Mouse (Mus musculus) hindbrain, embryonic 12.5 days (tissue): ENCODE data around the gene Clip2. TPM values are rescaled to one million over a fixed set of nuclear protein-coding genes. Genes with fewer than 3 reads are reported as not detected.

ENCODE experiments used
- ATAC-seq: fragments of 200-750 bp; cut with Nextera tagmentation; 2 replicates; pipeline ENCODE4 v1.8.0; 2017; ENCODE audit warnings: moderate TSS enrichment; ENCODE audit not compliant: low FRiP score
- H3K27ac ChIP-seq: fragments of 300-500 bp; sonication (generic); 2 replicates; pipeline ENCODE4 v1.5.1; 2016; ENCODE audit warnings: mild to moderate bottlenecking
- H3K27me3 ChIP-seq: fragments of 300-500 bp; sonication (generic); 2 replicates; pipeline ENCODE4 v1.6.1; 2016; ENCODE audit warnings: mild to moderate bottlenecking
- H3K36me3 ChIP-seq: fragments of 300-500 bp; sonication (generic); 2 replicates; pipeline ENCODE4 v1.6.1; 2016; ENCODE audit warnings: mild to moderate bottlenecking
- H3K4me1 ChIP-seq: fragments of 300-500 bp; sonication (generic); 2 replicates; pipeline ENCODE4 v1.6.1; 2016
- H3K4me2 ChIP-seq: fragments of 300-500 bp; sonication (generic); replicated peaks from 2 replicates; pipeline ENCODE4 v1.6.1; 2016; ENCODE audit warnings: mild to moderate bottlenecking
- H3K4me3 ChIP-seq: fragments of 300-500 bp; sonication (generic); 2 replicates; pipeline ENCODE4 v1.5.1; 2016; ENCODE audit warnings: mild to moderate bottlenecking
- H3K9ac ChIP-seq: fragments of 300-500 bp; sonication (generic); 2 replicates; pipeline ENCODE4 v1.6.1; 2016; ENCODE audit warnings: mild to moderate bottlenecking, moderate library complexity
- H3K9me3 ChIP-seq: fragments of 300-500 bp; sonication (generic); replicated peaks from 2 replicates; pipeline ENCODE4 v1.6.1; 2016; ENCODE audit warnings: mild to moderate bottlenecking
- WGBS: fragments of 180-500 bp; shearing (Covaris S2); methylation state at CpG from one replicate; pipeline ENCODE4 v1.1.7; 2016; 5-methylcytosine and 5-hydroxymethylcytosine counted together
- polyA plus RNA-seq: library from polyadenylated mRNA; unstranded; fragments of >200 nt; fragmentation: Nextera tagmentation; extraction: Ambion mirVana; gene quantifications from 2 replicates; pipeline ENCODE4 v1.2.1, GENCODE M21; 2016

Gene Clip2
- 12.6 and 13.0 TPM in 2 replicates for polyA plus RNA-seq

DNA sequence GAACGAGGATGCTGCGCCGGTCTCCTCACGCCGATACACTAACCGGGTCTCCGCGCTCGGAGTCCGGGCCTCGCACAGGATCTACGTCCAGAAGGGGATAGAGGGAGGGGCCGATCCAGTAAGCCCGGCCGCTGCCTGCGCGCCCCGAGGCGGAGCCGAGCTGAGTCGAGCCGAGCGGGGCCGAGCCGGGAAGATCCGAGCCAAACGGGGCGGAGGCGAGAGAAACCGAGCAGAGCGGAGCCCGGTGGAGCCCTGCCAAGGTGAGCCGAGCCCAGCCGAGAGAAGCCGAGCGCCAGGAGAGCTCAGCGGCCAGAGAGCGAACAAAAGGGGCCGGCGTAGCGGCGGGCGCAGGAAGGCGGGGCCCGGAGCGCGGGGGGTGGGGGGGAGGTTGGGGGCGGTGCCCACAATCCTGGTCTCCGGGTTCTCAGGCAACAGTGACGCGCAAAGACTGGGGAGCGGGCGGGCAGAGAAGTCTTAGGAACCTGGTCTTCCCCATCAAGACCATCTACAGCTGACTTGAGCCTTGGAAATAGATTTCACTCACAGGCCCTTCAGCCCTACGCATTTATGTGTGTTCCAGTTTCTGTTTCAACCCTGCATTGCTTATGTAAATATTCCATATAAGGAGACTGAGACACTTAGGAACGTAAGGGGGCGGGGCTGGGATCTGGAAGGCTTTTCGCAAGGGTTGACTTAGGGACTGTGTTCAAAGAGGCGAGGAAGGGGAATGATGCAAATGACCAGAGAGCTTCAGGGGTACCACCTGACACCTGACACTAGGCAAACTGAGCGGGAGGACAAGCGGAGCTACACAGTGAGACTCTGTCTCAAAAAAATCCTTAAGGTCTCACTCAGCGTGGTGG, at the start of gene Clip2:
Gene Clip2 (minus strand): TSS at position 325 of the 863 bp plus-strand sequence.
- H3K4me3 ChIP-seq, result peak within 1 kb of the TSS; percentile 64
- no peaks in the 10 kb centered on the region for H3K27me3 ChIP-seq
- H3K4me2 ChIP-seq, result peak within 1 kb of the TSS; percentile 92
- ATAC-seq, result peak; percentile 90
- H3K9ac ChIP-seq, result peak within 1 kb of the TSS; percentile 94
- H3K4me1 ChIP-seq, result peaks cover 53% of the 10 kb centered on the region
- H3K36me3 ChIP-seq, result no peaks in the 10 kb centered on the region
- under 1% methylated on average over 61 of the region's 61 CpGs for WGBS
- H3K27ac ChIP-seq, result peak within 1 kb of the TSS; percentile 98
- H3K9me3 ChIP-seq, result no peaks in the 10 kb centered on the region

DNA sequence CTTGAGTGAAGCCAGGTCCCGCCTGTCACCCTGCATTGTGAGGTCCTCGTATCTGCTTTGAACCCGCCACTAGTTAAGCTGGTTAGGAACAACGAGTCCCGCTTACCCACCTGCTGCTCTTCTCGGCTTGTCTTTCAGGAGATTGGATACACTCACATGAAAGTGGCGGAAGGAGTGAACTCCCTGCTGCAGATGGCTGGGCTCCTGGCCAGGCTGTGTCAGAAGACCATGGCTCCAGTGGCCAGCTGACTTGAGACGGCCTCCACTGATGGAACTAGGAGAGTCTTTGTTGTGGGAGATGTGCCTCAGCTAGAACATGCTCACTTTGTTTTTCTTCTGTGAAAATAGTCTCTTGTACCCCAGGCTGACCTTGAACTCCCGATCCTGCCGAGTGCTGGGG, 45.5 kb upstream of the Clip2 start:
- no peaks in the 10 kb centered on the region for H3K4me1 ChIP-seq
- H3K36me3 ChIP-seq, result peaks cover 75% of the 10 kb centered on the region
- 91% methylated on average over 10 of the region's 10 CpGs for WGBS

DNA sequence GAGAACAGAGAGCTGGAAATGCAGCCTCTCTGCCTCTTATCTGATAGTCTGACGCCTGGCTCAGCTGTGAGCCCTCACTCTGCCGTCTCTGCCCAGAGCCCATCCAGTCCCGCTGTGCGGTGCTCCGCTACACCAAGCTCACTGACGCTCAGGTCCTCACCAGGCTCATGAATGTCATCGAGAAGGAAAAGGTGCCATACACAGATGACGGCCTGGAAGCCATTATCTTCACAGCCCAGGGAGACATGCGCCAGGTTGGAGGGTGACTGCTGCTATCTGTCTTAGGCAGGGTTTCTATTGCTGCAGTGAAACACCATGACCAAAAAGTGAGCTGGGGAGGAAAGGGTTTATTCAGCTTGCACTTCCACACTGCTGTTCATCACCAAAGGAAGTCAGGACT, 40.9 kb upstream of the Clip2 start:
- Histone ChIP-seq H3K9me3 (no peaks in the 10 kb centered on the region), H3K4me2 (no peak overlapping the region)

More for the DNA sequence above, 45.5 kb upstream of the Clip2 start:
- H3K9me3 ChIP-seq, result no peaks in the 10 kb centered on the region
- no peak overlapping the region for H3K9ac ChIP-seq
- no peak overlapping the region for H3K4me2 ChIP-seq
- no peak overlapping the region for H3K27ac ChIP-seq
- ATAC-seq, result no peak
- no peak overlapping the region for H3K4me3 ChIP-seq
- H3K27me3 ChIP-seq, result no peaks in the 10 kb centered on the region

DNA sequence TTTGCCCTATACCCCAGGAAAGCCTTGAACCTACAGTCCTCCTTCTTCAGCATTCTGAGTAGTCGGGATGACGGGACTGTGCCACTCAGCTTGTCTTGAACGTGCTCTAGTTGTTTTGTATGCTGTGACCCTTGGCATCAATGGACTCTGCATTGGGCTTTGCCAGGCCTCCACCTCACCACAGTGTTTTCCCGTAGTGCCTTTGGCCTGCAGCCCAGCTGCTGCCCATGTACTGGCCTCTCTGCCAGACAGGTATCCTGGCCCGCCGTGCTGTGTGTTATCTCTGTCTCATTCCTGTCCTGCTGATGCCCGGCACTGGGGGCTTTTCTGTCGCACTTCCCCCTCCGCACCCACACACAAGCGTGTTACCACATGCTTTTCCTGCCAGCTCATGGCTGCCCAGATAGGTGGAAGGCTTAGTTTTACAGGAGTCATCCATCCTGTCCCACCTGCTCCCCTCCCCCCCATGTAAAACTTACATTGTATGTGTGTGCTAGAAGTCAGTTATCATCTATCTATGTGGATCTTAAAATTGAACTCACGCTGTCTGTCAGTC, 39.9 kb upstream of the Clip2 start:
- no peak overlapping the region for H3K4me3 ChIP-seq
- no peaks in the 10 kb centered on the region for H3K9me3 ChIP-seq
- no peak overlapping the region for H3K4me2 ChIP-seq
- H3K36me3 ChIP-seq, result peaks cover 76% of the 10 kb centered on the region
- no peak overlapping the region for H3K27ac ChIP-seq
- no peaks in the 10 kb centered on the region for H3K4me1 ChIP-seq
- no peak overlapping the region for H3K9ac ChIP-seq
- 89% methylated on average over 11 of the region's 11 CpGs for WGBS
- ATAC-seq, result no peak
- no peaks in the 10 kb centered on the region for H3K27me3 ChIP-seq

More for the DNA sequence above, 40.9 kb upstream of the Clip2 start:
- H3K27me3 ChIP-seq, result no peaks in the 10 kb centered on the region
- no peak overlapping the region for H3K27ac ChIP-seq
- H3K4me3 ChIP-seq, result no peak overlapping the region
- WGBS, result 90% methylated on average over 9 of the region's 9 CpGs
- ATAC-seq, result no peak
- peaks cover 82% of the 10 kb centered on the region for H3K36me3 ChIP-seq
- no peaks in the 10 kb centered on the region for H3K4me1 ChIP-seq
- H3K9ac ChIP-seq, result no peak overlapping the region

DNA sequence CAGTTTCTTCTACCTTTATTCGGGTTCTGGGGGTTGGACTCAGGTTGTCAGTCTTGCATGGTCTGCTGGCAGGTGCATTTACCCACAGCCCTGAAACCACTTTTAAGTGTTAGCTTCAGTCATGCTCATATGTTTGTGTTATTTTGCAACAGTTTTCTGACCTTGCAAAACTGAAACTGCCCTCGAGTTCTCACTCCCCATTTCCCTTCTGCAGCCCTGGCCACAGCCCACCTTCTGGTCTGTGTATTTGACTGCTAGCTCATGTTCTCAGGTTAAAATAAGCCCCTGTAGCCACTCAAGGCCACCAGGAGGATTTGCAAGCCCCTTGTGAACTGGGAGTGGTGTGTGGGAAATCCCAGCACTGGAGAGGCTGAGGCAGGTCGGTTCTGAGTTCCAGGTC, 37.7 kb upstream of the Clip2 start:
- no peak overlapping the region for H3K4me3 ChIP-seq
- no peaks in the 10 kb centered on the region for H3K27me3 ChIP-seq
- no peak overlapping the region for H3K4me2 ChIP-seq
- H3K36me3 ChIP-seq, result peaks cover 60% of the 10 kb centered on the region
- no peaks in the 10 kb centered on the region for H3K4me1 ChIP-seq
- no peak overlapping the region for H3K27ac ChIP-seq
- ATAC-seq, result no peak
- H3K9me3 ChIP-seq, result no peaks in the 10 kb centered on the region
- H3K9ac ChIP-seq, result no peak overlapping the region
- 92% methylated on average over 3 of the region's 3 CpGs for WGBS

DNA sequence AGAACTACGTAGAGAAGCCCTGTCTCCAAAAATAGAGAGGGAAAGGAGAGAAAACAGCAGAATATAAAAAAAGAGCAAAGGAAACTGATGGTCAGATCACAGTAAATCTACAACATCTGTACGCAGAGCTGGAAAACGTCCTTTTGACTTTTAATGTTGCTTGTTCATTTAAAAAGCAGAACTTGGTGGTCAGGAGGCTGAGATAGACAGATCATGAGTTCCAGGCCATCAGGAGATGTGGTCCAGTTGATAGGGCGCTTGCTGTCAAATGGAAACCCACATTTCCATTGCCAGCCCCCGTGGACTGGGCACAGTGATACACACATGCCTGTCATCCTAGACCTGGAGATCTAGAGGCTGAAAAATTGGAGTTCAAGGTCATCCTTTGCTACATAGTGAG, 32.6 kb upstream of the Clip2 start:
- Histone ChIP-seq H3K36me3 (peaks cover 17% of the 10 kb centered on the region), H3K4me2 (no peak overlapping the region), H3K27ac (no peak overlapping the region), H3K9me3 (no peaks in the 10 kb centered on the region), H3K4me1 (peaks cover 10% of the 10 kb centered on the region), H3K27me3 (no peaks in the 10 kb centered on the region), H3K9ac (no peak overlapping the region), H3K4me3 (no peak overlapping the region)
- no peak for ATAC-seq
- WGBS, result 95% methylated on average over 5 of the region's 5 CpGs

DNA sequence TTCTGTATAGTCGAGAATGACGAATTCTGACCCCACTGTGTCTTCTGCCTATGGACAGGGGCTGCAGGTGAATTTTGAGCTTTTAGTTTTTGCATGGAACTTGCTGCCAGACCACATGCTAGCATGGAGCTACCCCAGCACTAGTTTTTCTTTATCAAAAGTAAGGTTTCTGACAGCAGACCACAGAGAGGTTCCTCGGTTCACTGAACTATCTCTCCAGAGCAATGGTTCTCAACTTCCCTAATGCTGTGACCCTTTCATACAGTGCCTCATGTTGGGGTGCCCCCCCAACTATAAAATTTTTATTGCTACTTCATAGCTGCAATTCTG, 31.6 kb upstream of the Clip2 start:
- Histone ChIP-seq H3K4me3 (no peak overlapping the region), H3K4me2 (peak overlapping the region; percentile 81)
- 83% methylated on average over 3 of the region's 3 CpGs for WGBS

DNA sequence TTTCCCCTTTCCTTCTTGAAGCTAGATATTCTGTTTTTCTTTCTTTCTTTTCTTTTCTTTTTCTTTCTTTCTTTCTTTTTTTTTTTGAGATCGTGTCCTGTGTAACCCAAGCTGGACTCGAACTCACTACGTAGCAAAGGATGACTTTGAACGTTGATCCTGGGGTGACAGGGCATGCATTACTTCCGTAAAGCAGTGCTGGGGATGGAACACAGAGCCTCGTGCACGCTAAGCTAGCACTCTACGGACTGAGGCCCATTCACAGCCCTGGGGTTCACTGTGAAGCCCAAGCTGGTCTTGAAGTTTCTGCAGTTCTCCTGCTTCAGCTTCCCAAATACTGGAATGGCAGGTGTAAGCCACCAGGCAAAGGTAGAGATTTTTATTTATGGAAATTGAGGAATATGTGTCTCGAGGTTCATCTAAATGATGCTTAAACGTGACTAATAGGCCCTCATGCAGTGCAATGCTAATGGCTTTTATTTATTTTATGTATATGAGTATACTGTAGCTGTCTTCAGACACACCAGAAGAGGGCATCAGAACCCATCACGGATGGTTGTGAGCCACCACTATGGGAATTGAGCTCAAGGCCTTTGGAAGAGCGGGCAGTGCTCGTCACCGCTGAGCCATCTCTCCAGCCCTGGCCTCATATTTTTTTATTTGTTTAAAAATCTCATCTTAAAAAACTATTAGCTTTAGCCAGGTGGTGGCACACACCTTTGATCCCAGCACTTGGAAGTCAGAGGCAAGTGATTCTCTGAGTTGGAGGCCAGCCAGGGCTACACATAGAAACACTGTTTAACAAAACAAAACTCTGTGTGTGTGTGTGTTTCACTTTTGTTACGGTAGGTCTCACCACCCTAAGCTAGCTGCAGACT, 31.0 kb upstream of the Clip2 start:
- Histone ChIP-seq H3K9me3 (no peaks in the 10 kb centered on the region), H3K4me1 (peaks cover 10% of the 10 kb centered on the region), H3K36me3 (peaks cover 10% of the 10 kb centered on the region), H3K4me3 (peak overlapping the region; percentile 85), H3K9ac (peak overlapping the region; percentile 85), H3K27me3 (no peaks in the 10 kb centered on the region), H3K27ac (no peak overlapping the region), H3K4me2 (peak overlapping the region; percentile 81)
- WGBS, result 33% methylated on average over 15 of the region's 15 CpGs
- no peak for ATAC-seq

More for the DNA sequence above, 31.6 kb upstream of the Clip2 start:
- no peak overlapping the region for H3K27ac ChIP-seq
- H3K9me3 ChIP-seq, result no peaks in the 10 kb centered on the region
- peaks cover 16% of the 10 kb centered on the region for H3K36me3 ChIP-seq
- no peak for ATAC-seq
- 0 out of 2 replicates have a peak overlapping the region, but pooled peaks have one; percentile 85 for H3K9ac ChIP-seq
- H3K27me3 ChIP-seq, result no peaks in the 10 kb centered on the region
- H3K4me1 ChIP-seq, result peaks cover 10% of the 10 kb centered on the region

DNA sequence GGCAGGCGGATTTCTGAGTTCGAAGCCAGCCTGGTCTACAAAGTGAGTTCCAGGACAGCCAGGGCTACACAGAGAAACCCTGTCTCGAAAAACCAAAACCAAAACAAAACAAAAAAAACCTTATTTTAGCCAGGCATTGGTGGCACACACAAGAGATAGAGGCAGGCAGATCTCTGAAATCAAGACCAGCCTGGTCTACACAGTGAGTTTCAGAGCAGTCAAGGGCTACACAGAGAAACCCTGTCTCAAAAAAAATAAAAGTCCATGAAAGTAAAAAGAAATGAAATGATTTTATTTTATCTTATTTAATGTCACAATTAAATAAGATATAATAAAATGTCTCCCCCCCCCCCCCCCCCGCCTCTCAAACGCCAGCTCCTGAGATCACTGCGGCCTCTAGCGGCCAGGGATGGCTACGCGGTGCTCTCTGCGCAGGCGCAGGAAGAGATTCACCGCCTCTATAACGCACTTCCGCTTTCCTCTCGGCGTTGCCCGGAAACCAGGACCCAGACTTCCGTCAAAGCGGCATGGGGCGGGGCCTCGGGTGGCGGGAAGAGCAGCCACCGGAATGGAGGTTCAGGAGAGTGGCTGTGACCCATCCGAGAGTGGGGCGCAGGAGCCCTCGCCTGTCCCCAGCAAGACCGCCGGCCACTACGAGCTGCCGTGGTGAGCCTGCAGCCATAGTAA, 30.1 kb upstream of the Clip2 start:
- peak; percentile 95 for ATAC-seq

DNA sequence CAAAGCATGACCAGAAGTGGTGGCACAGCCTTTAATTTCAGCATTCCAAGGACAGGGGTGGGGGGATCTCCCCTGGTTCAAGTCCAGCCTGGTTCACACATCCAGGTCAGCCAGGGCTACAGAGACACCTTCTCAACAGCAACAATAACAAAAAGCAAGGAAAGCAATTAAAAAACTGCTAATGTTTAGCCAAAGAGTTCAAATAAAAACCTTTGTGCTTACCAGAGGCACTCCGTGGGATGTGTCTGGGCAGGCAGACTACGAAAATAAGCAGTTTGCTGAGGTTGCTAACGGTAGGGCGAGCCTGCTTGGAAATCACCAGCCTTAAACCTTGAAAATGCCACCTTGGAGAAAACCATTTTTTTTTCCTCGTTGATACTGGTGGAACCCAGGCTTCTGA, 28.9 kb upstream of the Clip2 start, which contains the start of gene Rfc2:
Gene Rfc2 (plus strand): TSS at position 221 of the 400 bp plus-strand sequence.
- H3K9ac ChIP-seq, result no peak within 1 kb of the TSS
- no peak within 1 kb of the TSS for H3K4me2 ChIP-seq
- H3K27me3 ChIP-seq, result no peaks in the 10 kb centered on the region
- H3K9me3 ChIP-seq, result no peaks in the 10 kb centered on the region
- H3K27ac ChIP-seq, result no peak within 1 kb of the TSS
- no peak for ATAC-seq
- WGBS, result 87% methylated on average over 5 of the region's 5 CpGs
- H3K4me1 ChIP-seq, result peaks cover 10% of the 10 kb centered on the region
- H3K4me3 ChIP-seq, result no peak within 1 kb of the TSS
- no peaks in the 10 kb centered on the region for H3K36me3 ChIP-seq

More for the DNA sequence above, 30.1 kb upstream of the Clip2 start:
- WGBS, result 8% methylated on average over 28 of the region's 30 CpGs
- peaks cover 10% of the 10 kb centered on the region for H3K4me1 ChIP-seq
- H3K4me3 ChIP-seq, result peak overlapping the region; percentile 85
- H3K27me3 ChIP-seq, result no peaks in the 10 kb centered on the region
- peaks cover 9% of the 10 kb centered on the region for H3K36me3 ChIP-seq
- H3K9ac ChIP-seq, result peak overlapping the region; percentile 85
- no peaks in the 10 kb centered on the region for H3K9me3 ChIP-seq
- H3K4me2 ChIP-seq, result peak overlapping the region; percentile 81
- no peak overlapping the region for H3K27ac ChIP-seq

DNA sequence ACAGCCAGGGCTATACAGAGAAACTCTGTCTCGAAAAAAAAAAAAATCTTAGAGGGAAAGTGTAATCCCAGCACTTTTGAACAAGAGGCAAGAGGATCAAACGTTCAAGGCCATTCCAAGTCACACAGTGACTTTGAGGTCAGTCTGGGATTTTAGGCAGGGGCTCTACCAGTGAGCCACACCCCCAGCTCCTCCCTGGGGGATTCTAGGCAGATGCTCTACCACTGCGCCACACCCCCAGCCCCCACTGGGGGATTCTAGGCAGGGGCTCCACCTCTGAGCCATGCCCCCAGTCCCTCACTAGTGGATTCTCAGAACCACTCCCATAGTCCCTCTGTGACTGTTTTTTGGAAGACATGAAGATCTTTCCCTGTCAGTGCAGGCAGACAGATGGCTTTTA, 26.9 kb upstream of the Clip2 start:
- no peak for ATAC-seq
- H3K4me2 ChIP-seq, result no peak overlapping the region
- H3K27me3 ChIP-seq, result no peaks in the 10 kb centered on the region
- H3K4me1 ChIP-seq, result peaks cover 10% of the 10 kb centered on the region
- 65% methylated on average over 3 of the region's 3 CpGs for WGBS
- H3K9ac ChIP-seq, result no peak overlapping the region
- H3K27ac ChIP-seq, result no peak overlapping the region
- H3K9me3 ChIP-seq, result no peaks in the 10 kb centered on the region
- no peaks in the 10 kb centered on the region for H3K36me3 ChIP-seq
- no peak overlapping the region for H3K4me3 ChIP-seq
